Mouse (Mus musculus): Measurements from ENCODE around the gene Eif2s1. TPM values are rescaled to one million over a fixed set of nuclear protein-coding genes. Genes with fewer than 3 reads are reported as not detected.

Gene Eif2s1
- polyA plus RNA-seq (2012; rRNA removed) = 13.9 and 14.9 TPM in 2 replicates

DNA sequence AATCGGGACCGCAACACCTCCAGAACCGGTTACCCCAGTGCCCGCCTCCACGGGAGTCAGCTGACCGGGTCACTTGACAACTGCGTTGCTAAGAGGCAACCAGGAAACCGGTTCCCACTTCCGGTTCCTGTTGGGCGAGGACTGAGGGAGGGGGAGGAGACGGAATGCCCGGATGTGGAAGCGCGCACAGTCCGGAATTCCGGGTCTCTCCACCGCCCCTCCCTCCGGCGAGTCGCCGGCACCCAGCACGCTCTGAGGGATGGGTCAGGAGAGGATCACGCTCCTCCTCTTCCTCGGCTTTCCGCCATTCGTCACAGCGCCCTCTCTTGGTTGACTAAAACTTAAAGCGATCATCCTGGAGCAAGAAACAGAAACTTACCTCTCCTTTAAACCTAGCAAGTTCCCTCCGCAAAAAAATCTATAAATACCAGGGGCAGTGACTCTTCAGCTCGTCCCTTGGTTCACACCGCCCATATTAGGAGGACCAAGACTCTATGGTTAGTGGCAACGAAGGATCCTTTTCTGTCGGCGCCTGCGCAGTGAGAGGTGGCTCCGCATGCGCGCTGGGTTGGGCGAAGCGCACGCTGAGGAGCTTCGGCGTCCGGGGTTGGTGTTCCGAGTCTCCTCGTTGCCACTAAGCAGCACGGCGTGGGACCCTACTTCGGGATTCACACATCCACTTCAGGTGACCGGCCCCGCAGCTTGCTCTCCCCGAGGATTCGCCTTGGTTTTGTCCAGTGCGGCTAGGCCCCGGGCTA, at the start of gene Eif2s1, which contains the start of gene Atp6v1d:
Gene Eif2s1 (plus strand): TSS at position 324 of the 758 bp plus-strand sequence.
Gene Atp6v1d (minus strand): TSS at position 143 of the 758 bp plus-strand sequence.
- DNase-seq (ENCODE audit: low read depth) = peak; percentile 92

DNA sequence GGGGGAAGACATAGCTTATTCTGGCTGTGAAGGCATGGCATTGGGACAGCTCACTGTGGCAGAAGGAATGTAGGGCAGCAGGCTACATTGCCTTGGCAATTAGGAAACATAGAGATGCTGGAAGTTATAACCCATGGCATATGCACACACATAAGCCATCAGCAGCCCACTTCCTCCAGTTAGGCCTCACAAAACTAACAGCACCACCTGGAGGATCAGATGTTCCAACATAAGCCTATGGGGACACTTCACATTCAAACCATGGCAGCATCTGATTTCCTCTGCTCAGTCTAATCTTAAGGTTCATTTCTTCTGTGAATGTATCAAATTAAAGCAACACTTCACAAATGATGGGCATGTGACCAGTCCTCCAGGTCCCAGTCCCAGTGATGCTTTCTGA, 47.2 kb upstream of the Eif2s1 start:
- no peak for DNase-seq (ENCODE audit: low read depth)

DNA sequence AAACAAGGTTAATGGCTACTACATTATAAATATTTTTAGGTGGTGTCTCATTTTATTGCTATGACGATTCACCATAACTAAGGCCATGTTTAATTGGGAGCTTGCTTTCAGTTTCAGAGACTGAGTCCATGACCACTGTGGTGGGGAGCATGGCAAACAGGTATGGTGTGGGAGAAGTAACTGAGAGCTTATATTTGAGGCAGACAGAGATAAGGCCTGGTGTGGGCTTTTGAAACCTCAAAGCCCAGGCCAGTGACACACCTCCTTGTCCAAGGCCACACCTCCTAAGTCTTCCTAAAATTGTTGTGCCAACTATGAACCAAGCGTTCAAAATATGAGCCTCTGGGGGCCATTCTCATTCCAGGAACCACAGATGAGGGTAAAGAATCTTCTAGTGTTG, 27.1 kb upstream of the Eif2s1 start:
- DNase-seq (ENCODE audit: low read depth) = no peak

DNA sequence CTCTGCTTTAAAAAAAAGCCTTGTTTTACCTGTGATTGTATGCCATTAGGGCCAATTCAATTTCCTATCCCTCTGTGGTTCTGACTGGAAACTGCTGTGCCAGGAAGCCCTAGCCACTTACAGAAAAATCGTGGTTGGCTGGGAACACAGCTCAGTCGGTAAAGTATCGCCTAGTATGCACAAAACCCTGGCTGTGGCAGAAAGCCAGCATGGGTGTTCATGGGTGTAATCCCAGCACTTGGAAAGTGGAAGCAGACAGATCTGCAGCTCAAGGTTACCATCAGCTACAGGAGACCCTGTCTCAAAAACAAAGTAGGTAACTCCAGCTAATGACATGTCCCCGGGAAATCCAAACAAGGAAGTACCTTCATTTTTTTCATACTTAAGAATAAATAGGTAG, 21.7 kb upstream of the Eif2s1 start:
- DNase-seq (ENCODE audit: low read depth) = no peak

DNA sequence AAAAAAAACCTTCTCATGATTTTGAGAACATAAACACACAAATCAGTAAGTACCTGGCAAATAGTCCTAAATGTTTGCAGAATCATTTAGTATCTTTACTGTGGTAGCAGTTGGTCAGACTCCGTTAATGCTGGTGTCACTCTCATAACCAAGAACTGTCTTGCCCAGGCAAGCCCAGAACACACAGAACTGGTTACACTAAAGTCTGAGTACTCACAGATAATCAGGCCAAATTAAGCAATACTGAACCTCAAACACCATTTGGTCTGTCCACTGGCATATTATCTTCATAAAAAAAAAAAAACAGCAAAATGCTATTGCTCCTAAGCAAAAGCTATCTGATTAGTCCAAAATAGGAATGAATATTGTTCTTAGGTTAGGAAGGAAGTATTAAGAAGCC, 19.2 kb upstream of the Eif2s1 start:
- peak; percentile 77 for DNase-seq (ENCODE audit: low read depth)

DNA sequence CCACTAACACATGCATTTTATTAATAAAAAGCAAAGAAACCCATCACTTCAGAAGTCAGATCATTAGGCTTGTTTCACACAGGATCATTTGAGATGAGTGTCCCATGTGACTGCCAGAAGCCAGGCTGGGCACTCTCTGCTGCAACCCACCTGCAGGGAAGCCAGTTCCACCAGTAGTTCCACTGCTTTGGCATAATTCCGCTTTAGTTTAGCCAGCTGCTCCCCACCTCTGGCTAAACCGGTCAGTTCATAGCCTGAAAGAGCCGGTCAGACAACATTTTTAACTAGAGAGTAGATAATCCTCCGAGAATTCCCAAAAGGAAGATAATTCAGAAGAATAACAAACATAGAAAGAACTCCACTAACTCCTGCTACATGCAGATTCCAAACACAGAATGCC, 13.4 kb upstream of the Eif2s1 start:
- DNase-seq (ENCODE audit: low read depth) = peak; percentile 80

DNA sequence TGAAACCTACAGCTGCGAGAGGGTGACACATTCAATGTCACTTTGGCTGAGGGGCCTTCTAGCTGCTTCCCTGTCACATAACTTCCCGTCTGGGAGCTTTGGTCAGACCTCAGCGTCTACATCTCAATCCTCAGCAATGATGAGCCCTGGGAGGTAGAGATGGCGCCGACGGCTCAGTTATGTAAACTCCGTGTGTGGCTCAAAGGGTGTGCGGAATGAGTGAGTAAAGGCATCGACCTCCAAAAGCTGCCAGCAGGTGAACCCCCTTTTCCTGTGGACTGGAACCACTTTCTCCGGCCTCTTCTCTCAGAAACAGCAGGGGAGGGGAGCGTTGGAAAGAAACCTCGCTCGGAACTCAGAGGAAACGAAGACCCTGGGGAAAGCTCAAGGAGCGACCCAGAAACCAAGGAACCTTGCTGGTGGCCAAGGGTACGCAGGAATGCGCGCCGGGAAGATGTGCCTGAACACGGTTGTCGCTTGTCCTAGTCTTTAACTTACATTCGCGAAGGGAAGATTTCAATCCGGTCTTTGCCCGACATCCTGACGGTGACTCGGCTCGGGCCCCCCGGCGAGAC, 611 bp upstream of the Eif2s1 start:
- no peak for DNase-seq (ENCODE audit: low read depth)

DNA sequence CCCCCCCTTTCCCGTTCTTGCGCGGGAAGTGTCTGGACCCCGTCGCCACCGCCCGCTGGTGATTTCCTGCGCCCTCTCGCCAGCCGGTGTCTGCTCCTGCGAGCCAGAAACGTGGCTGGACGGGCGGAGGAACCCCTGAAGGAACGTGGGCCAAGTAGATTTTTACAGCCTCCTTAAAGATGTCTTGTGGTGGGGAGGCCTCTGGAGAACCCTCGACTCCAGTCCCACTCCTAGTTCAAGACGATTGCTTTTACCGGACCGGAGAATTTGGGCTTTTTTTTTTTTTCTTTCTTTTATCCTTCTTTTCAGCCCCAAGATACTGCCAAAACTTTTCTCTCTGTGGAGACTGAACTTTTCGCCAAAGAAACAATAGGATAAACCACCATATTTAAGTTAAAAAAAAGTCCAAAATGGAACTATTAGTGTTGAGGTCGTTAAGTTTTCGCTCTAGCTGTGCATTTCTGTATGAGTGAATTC, 673 bp downstream of the Eif2s1 start:
- no peak for DNase-seq (ENCODE audit: low read depth)

DNA sequence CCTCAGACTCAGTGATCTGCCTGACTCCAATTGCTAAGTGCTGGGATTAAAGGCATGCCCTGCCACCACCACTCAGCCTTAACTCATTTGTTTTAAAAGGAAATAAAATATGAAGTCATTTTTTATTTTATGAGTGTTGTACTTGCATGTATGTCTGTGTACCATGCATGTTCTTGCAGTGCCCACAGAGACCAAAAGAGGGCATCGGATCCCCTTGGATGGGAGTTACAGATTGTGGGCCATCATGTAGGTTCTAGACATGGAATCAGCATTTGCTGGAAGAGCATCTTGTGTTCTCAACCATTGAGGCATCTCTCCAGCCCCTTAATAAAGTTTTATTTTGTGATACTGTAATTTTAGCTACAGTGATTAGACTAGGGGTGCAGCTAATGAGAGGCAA, 3.8 kb downstream of the Eif2s1 start:
- no peak for DNase-seq (ENCODE audit: low read depth)

DNA sequence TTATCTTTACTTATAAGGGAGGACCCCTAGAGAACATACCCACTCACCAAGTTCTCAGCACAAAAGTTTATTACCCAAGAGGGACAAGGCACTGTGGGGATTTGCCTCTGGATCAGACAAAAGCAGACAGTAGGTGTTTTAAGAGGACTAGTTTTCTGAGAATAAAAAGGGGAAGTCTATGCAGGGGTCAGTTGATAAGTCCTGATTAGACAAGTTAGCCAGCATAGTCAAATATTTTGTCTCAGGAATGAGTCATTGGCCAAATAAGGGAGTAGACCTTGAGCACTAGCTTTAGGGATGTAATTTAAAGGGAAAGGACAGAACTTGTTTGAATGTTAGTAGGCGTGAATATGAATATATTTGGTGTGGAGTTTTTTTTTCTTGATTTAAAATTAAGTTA, 6.5 kb downstream of the Eif2s1 start:
- DNase-seq (ENCODE audit: low read depth) = no peak

DNA sequence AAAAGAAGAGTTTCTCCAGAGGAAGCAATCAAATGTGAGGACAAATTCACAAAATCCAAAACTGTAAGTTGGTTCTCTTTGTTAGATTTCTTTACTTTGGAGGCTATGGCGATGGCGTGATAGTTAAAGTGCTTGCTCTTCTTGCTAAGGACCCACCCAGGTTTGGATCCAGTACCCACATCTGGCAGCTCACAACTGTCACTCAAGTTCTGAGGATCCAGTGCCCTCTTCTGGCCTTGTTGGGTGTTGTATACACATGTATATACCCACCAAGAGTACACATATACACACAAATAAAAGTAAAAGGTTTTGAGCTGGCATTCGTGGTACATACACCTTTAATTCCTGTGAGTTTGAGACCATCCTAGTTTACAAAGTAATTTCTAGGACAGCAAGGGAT, 13.0 kb downstream of the Eif2s1 start:
- DNase-seq (ENCODE audit: low read depth) = no peak

DNA sequence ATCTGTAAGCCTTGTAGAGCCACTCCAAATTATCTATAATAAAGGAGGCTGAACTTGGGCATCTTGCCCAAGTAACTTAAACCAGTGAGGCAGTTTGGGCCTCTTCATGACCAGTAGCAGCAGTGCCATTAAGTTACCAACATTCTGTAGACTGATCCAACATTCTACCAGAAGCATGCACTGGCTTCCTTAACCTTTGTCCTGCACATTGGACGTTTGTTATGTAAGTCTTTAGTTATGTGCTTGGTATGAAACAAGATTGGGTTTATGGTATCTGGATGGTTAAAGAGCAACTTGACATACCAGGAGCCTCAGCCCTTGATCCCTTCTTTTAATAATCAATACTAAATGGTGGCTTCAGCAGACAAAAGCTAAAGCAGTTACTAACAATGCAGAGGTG, 28.4 kb downstream of the Eif2s1 start:
- no peak for DNase-seq (ENCODE audit: low read depth)

DNA sequence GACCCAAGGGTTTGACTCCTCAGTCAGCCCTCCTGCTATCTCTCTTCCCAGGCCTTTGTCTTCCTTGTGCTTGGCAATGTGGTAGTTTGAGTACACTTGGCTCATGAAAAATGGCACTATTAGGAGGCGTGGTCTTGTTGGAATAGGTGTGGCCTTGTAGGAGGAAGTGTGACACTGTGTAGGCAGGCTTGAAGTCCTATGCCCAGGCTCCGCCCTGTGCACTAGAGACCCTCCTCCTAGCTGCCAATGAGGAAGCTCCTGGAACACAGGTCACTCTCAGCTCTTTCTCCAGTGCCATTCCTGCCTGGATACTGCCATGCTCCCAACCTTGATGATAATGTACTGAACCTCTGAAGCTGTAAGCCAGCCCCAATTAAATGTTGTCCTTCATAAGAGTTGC, 29.5 kb downstream of the Eif2s1 start:
- no peak for DNase-seq (ENCODE audit: low read depth)

DNA sequence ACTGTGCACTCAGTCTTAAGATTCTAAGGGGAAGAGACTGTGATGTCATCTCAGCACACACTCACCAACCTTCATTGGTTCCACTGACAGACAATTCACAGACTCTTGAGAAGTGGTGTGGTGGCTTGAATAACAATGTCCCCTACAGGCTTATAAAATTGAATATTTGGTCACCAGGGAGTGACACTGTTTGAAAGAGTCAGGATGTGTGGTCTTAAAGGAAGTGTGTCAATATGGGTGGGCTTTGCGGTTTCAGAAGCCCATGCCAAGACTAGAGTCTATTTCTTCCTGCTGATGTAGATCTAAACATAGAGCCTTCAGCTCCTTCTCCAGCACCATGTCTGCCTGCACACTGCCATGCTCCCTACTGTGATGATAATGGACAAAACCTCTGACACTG, 36.2 kb downstream of the Eif2s1 start:
- no peak for DNase-seq (ENCODE audit: low read depth)

DNA sequence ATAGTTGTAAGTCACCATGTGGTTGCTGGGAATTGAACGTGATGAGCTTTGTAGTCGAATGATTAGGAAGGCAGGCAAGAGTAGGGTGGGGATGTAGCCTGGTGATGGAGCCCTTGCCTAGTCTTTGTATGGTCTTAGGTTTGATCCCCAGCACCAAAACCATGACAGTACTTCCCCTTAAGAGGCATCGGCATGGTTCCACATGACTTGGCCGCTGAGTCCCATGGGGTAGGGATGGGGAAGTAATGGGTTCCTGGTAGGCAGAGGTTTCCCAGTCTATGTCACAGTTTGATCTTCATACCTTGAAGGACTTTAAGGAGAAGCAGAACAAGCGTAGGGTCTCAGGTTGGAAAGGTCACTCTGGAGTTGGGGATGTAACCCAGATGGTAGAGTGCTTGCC, 39.8 kb downstream of the Eif2s1 start:
- no peak for DNase-seq (ENCODE audit: low read depth)

DNA sequence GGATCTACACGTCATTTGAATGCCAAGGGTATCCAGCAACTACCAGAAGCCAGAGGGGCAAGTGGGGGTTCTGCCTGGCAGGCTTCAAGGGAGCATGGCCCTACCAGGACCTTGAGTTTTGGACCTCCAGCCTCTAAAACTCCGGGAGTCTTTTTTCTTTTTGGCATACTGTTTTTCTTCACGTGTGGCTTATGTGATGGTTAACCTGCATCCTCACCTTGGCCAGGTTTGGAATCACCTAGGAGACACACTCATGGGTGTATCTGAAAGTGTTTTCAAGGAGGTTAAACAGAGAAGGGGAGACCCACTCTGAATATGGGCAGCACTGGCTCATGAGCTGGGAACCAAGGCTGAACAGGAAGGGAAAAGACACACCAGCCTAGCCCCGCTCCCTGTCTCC, 41.7 kb downstream of the Eif2s1 start:
- no peak for DNase-seq (ENCODE audit: low read depth)

DNA sequence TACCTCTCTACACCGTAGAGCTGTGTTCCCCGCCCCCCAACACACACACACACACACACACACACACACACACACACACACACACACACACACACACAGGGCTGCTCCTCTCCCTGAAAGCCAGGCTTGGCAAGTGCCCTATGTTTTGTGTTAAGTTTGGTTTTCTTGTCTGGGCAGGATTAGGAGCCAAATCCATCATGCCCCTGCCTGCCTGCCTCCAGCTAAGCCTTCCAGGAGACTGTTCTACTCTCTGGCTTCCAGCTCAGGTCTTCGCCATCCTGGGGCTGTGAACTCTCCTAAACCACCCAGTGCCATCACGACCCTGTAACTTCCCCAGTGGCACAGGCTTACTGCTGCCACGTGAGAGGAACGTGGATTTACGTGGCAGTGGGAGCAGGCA, 42.9 kb downstream of the Eif2s1 start:
- no peak for DNase-seq (ENCODE audit: low read depth)

DNA sequence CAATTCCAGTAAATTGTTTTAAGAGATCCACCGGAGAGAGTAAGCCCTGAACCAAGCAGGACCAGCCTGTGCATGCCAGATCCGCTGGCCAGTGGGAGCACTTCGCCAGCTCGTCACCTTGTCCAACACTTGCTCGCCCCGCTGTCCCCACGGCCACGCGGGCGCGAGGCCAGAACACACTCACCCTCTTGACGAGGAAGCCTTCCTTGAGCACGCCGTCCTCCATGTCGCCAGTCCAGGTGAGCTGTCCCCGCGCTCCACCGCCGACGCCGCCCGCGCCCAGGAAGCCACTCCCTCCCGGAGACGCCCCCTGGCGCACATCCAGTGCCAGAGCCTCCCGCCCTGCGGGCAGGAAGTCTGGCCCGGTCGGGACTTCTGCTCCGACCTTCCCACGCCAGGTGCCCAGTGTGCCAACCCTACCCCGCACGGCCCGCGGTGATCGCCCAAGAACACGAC, 45.1 kb downstream of the Eif2s1 start, which contains the start of gene Plek2:
Gene Plek2 (minus strand): TSS at position 258 of the 456 bp plus-strand sequence.
- DNase-seq (ENCODE audit: low read depth) = no peak

DNA sequence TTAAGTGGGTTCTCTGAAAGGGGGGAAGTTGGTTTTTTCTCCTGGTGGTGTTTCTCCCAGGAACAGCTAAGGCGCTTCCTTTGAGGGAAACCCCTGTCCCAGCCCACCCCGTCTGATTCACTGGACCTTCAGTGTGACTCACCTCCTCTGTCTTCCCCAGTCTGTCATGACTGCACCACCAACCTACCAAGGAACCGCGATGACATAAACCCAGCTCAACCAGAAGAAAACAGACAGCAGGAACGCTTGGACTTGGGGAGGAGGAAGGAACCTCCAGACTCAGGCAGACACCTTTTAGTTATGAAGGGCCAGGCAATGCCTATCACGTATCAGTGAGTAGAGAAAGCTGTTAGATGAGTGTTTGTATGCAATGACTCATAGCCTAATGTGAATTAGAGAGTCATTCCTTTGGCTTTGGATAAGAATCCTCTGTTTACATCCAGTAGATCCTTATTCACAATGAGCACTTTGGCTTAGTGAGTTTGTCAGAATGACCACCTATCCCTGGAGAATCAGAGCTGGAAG, 46.5 kb downstream of the Eif2s1 start:
- no peak for DNase-seq (ENCODE audit: low read depth)

DNA sequence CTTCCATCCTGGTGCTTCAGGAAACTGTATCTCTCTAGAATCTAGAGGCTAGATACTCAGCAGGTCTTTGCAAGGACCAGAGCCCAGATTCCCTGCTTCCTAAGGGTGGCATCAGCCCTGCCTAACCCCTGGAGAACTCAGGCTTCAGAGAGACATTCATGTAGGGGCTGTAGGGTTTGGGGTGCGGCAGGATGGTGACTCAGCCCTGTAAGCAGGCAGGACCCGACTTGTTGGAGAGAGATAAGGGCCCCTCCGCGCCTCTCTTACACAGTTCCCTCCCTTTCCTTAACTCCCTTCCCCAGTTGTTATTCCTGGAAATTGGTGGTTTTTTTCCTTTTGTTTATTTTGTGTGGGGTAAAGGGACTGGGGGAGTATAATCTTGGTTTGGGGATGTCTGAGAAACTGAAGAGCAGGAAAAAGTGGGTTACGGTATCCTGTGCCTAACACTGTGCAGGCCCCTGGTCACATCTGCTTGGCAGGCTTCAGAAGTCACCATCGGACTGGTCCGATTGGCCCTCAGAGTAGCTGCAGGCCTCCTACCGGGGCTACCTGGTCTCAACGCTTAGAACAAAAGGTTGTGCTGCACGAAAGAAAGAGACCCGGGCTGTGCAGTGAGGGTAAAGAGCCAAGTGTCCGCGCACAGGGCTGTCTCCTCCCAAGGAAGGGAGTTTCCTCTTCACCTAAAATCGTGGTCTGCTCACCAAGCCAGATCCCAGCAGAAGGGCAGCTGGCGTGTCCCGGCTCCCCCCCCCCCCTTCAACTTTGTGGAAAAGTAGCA, 49.3 kb downstream of the Eif2s1 start:
- no peak for DNase-seq (ENCODE audit: low read depth)

DNA sequence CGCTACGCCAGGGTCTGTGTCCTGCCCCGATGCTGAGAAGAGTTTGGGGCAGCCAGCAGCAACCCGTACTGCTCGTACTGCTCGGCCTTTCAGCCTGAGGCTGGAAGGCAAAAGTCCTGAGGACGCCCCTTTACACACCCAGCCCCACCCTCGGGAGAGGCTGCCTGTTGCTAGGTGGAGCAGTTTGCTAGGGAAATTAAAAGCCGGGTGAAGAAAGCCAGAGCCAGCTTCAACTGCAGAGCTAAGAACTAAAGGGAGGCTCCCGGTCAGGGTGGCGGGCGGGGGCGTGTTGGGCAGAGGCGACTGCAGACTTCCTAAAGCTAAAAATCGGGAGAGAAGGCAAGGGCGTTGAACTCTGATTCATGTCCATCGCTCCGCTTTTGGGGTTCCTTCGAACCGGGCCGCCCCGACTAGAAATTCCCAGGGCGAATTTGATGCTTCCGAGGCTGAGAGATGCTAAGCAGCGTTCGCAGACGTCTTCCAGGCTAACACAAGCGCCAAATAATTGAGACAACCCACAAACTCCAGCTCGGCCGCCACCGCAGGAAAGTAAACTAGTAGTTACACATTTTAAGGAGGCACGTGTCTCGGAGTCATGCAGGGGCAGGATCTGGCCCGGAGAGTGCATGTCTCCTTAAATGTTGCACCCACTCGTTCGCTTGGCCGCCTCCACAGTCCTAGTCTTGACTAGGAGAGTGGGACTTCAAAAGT, 50.2 kb downstream of the Eif2s1 start:
- DNase-seq (ENCODE audit: low read depth) = no peak

DNA sequence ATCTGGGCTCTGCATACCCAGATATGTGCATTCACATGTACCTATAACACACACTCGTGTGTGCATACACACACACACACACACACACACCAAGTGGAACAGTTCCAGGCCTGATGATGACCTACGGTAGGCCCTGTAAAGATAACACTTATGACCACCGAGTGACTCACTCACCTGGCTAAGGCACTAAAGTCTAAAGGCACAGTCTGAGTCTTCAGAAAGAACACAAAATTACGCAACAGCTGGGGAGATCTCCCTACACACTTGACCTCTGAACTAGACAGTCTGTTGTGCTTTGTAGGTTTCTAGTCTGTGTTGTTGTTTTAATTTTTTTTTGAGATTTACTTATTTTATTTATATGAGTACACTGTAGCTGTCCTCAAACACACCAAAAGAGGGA, 52.8 kb downstream of the Eif2s1 start:
- no peak for DNase-seq (ENCODE audit: low read depth)

Data from gonadal fat pad, adult 2 months (tissue).